Mouse (Mus musculus): ENCODE measurements at regions not wholly inside any gene's neighbourhood (a gene's known extent, or its start where the extent isn't known, plus 50 kb on each side); places are given as distances from the start of the nearest gene placed in this dataset.

GRCm38 (mm10) chr16:5524375-5524774 lies 268.6 kb upstream of the Eef2kmt start:
- TF ChIP-seq CTCF (IDR thresholded peaks at IDR 0.05; ENCODE audit: insufficient read depth, low read length) (no peak), POLR2A (IDR thresholded peaks at IDR 0.05; ENCODE audit: borderline replicate concordance, extremely low read depth, low read depth, low read length) (no peak)
